Mouse (Mus musculus) cerebellum, adult 2 months (tissue): ENCODE measurements around the gene Gm19684.

ENCODE experiments used
- CTCF ChIP-seq: fragments of 200-500 bp; IDR thresholded peaks from 2 replicates; pipeline ENCODE4 v1.5.1; 2011; ENCODE audit warnings: low read depth, mild to moderate bottlenecking, control low read depth, low read length, moderate library complexity, borderline replicate concordance; ENCODE audit not compliant: insufficient read depth
- POLR2A ChIP-seq: fragments of 200-500 bp; IDR thresholded peaks from 2 replicates; pipeline ENCODE4 v1.6.1; 2011; ENCODE audit warnings: low read length, control low read depth, borderline replicate concordance; ENCODE audit not compliant: insufficient read depth

GRCm38 (mm10) chr17:36168039-36168652 is 46.7 kb downstream of the Gm19684 start, which contains the start of gene Gm8909:
- no peak for TF ChIP-seq CTCF
- TF ChIP-seq POLR2A: no peak
